Mouse (Mus musculus): ENCODE data around the gene Arid1a. TPM values are rescaled to one million over a fixed set of nuclear protein-coding genes. Genes with fewer than 3 reads are reported as not detected.

The Arid1a gene
- polyA plus RNA-seq (2015; fragmentation: Nextera tagmentation; extraction: Ambion mirVana): 26.8 and 29.2 TPM in 2 replicates

DNA sequence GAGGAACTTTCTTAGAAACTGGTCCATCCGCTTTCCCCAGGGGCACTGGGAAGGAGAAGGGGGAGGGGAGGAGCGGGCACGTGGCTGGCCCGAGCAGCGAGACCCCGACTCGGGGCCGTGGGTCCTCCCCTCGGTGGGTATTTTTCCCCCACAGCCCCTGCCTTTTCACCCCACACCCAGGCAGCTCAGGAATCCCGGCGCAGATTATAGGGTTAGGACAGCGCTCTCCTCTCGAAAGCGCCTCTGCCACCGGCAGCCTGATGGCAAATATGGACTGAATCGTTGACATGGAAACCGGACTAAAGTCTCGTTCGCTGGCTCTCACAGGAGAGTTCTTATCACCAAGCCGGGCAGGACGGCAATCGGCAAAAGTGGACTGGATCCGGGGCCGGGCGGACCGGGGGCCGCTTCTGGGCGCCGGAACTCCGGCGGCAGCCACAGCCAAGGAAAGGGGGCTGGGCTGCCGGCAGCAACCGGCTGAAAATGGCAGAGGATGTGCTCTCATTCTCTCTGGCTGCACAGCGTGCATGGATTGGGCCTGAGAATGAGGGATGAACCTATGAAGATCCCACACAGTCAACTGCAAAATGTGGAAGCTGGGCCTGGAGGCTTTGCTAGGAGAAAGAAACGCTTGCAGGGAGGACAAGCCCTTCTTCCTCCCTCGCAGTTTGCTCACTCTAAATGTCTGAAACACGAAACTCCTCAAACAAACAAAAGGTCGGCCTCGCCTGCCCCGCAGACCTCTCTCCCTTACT lies at the start of gene Arid1a:
Gene Arid1a, minus strand, starts transcription at position 256 of the 755 bp plus-strand sequence.
- Histone ChIP-seq H3K4me2 (replicated peaks) (peak within 1 kb of the TSS; percentile 91), H3K9me3 (replicated peaks) (no peaks in the 10 kb centered on the region), H3K4me3 (replicated peaks) (peak within 1 kb of the TSS; percentile 96), H3K36me3 (no peaks in the 10 kb centered on the region), H3K27ac (replicated peaks) (peak within 1 kb of the TSS; percentile 100), H3K4me1 (peaks cover 19% of the 10 kb centered on the region), H3K27me3 (no peaks in the 10 kb centered on the region), H3K9ac (peak within 1 kb of the TSS; percentile 63)
- WGBS: under 1% methylated on average over 40 of the region's 40 CpGs
- peak; percentile 73 for ATAC-seq (ENCODE audit: insufficient number of reproducible peaks, low FRiP score, low TSS enrichment, low read depth)

DNA sequence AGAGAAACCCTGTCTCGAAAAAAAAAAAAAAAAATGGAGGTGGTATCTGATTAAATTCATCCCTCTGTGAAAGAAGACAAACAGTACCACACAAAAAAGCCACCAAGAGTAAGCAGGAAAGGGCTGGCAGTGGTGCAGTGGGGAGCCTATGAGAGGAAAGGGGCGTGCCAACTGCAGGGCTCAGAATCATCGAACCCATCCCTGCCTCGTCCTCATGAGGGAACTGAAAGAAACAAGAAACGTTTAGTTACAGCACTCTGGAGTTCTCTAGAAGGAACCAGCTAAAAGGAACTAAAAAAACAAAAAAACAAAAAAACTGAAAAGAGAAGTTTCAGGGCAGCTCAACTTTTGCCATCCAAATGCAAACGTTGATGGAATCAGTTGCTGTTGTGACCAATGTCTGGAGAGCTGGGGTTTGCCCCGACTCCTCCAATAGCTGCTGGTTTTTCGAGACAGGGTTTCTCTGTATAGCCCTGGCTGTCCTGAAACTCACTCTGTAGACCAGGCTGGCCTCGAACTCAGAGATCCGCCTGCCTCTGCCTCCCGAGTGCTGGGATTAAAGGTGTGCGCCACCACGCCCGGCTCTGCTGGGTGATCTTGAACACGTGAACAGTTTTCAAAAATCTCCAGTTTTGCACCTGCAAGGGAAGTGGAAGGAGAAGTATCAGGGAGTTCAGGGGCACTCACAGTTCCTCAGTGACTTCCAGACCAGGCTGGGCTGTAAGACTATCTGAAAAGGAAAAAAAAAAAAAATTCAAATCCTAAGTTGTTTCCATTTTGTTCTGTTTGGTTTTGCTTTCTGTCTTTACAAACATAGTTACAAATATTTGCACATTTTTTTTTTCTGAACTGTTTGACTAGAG lies 48.1 kb upstream of the Arid1a start:
- Histone ChIP-seq H3K4me1 (no peaks in the 10 kb centered on the region), H3K4me2 (replicated peaks) (no peak overlapping the region), H3K27me3 (no peaks in the 10 kb centered on the region), H3K27ac (replicated peaks) (no peak overlapping the region), H3K4me3 (replicated peaks) (no peak overlapping the region), H3K36me3 (no peaks in the 10 kb centered on the region), H3K9me3 (replicated peaks) (no peaks in the 10 kb centered on the region), H3K9ac (no peak overlapping the region)
- no peak for ATAC-seq (ENCODE audit: insufficient number of reproducible peaks, low FRiP score, low TSS enrichment, low read depth)
- 68% methylated on average over 15 of the region's 15 CpGs for WGBS

DNA sequence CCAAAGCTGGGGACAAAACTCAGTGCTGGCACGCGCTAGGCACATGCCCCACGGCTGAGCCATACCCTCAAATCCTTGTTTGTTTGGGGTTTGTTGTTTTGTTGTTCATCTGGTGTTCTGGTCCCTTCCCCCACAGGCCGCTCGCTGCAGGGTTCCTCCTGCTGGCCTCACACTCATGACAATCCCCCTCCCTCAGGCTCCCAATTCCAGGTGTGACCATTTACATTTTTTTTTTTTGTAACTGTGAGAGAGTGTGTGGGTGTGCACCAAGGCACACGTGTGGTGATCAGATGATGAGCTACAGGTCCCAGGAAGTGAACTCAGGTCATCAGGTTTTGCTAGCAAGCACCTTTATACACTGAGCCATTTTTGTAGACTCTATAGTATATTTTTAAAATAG lies 44.0 kb upstream of the Arid1a start:
- H3K9ac ChIP-seq: no peak overlapping the region
- H3K4me3 ChIP-seq (replicated peaks): no peak overlapping the region
- no peak overlapping the region for H3K4me2 ChIP-seq (replicated peaks)
- H3K4me1 ChIP-seq: no peaks in the 10 kb centered on the region
- H3K36me3 ChIP-seq: no peaks in the 10 kb centered on the region
- no peaks in the 10 kb centered on the region for H3K9me3 ChIP-seq (replicated peaks)
- no peaks in the 10 kb centered on the region for H3K27me3 ChIP-seq
- no peak for ATAC-seq (ENCODE audit: insufficient number of reproducible peaks, low FRiP score, low TSS enrichment, low read depth)
- no peak overlapping the region for H3K27ac ChIP-seq (replicated peaks)
- 20% methylated on average over 3 of the region's 6 CpGs for WGBS

DNA sequence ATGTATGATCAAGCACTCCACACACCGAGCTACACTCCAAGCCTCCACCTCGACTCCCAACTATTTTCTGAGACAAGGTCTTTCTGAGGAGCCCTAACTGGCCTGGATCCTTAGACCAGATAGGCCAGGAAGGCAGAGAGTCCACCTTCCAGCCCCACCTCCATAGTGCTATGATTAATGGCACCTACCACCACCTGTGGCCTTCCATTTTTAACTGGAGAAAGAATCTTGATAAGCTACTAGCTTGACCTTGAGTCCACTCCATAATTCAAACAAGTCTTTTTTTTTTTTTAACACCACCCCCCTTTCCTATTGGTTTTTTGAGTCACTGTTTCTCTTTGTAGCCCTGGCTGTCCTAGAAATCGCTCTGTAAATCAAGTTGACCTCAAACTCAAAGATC lies 36.7 kb upstream of the Arid1a start:
- no peak overlapping the region for H3K4me2 ChIP-seq (replicated peaks)
- no peak overlapping the region for H3K27ac ChIP-seq (replicated peaks)
- no peaks in the 10 kb centered on the region for H3K4me1 ChIP-seq
- no peak overlapping the region for H3K4me3 ChIP-seq (replicated peaks)
- no peak overlapping the region for H3K9ac ChIP-seq
- no peaks in the 10 kb centered on the region for H3K9me3 ChIP-seq (replicated peaks)
- WGBS: 81% methylated on average over 3 of the region's 3 CpGs
- no peaks in the 10 kb centered on the region for H3K36me3 ChIP-seq
- ATAC-seq (ENCODE audit: insufficient number of reproducible peaks, low FRiP score, low TSS enrichment, low read depth): no peak
- H3K27me3 ChIP-seq: no peaks in the 10 kb centered on the region

DNA sequence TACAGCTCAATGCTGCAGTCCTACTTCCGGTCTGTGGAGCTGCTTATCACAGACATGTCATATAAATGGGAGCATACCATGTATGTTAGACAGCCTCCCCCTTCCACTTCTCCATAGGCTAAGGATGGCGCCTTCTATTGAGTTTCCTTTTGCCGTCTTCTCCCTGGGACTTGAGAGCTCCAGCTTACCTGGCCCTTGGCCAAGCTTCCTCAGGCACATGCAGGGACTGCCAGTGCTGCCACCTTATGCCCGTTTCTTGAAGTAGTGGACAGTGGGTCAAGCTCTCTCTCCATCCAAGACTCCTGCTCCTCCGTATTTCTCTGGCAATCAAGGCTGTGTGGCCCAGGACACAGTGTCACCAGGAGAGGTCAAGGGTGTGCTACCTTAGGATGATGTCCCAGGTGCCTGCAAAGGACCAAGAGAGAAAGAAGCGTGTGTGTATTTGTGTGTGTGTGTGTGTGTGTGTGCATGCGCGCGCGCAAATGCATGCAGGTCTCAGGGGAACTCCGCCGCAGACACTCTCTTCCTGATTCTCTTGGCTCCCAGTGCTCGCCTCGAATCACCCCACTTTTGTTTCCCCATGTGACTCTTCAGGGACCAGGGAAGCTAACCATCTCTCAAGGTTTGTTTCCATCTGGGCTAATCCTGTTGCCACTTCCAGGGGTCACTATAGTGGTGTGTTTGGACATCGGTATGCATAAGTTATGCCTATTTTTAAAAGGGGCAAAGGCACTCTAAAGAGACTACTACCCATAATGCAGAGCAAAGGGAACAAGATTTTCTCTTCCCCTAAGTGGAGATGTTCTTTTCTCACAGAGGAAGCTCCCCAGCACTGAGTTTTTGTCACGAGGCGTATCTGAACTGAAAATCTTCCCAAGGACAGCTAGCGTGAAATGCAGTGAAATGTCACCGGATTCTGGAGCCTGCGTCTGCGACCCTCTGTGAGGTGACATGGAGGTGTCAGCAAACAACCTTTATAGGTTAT lies 18.3 kb upstream of the Arid1a start:
- Histone ChIP-seq H3K27ac (replicated peaks) (no peak overlapping the region), H3K27me3 (no peaks in the 10 kb centered on the region), H3K4me2 (replicated peaks) (no peak overlapping the region), H3K4me1 (no peaks in the 10 kb centered on the region), H3K4me3 (replicated peaks) (no peak overlapping the region), H3K9ac (no peak overlapping the region), H3K36me3 (no peaks in the 10 kb centered on the region), H3K9me3 (replicated peaks) (no peaks in the 10 kb centered on the region)
- no peak for ATAC-seq (ENCODE audit: insufficient number of reproducible peaks, low FRiP score, low TSS enrichment, low read depth)
- WGBS: 78% methylated on average over 21 of the region's 21 CpGs

DNA sequence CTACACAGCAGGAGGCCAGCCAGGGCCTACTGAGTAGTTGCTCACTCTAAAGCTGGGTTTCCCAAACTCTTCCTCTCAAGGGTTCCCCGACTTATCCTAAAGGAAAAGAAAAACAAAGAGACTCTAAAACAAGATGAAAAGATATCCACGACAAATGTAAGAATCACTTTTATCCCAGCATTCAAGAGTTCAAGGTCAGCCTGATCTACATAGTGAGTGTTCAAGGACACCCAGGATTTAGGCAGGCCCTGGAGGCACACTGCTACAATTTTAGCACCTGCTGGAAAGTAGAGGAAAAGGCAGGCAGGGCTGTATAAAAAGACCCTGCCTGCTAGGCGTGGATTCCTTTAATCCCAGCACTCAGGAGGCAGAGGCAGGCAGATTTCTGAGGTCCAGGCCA lies 12.6 kb upstream of the Arid1a start:
- Histone ChIP-seq H3K9ac (no peak overlapping the region), H3K4me3 (replicated peaks) (no peak overlapping the region), H3K36me3 (no peaks in the 10 kb centered on the region), H3K27me3 (no peaks in the 10 kb centered on the region), H3K4me2 (replicated peaks) (no peak overlapping the region), H3K4me1 (no peaks in the 10 kb centered on the region), H3K27ac (replicated peaks) (peak overlapping the region; percentile 51; the same call in 1 of the 2 replicates), H3K9me3 (replicated peaks) (no peaks in the 10 kb centered on the region)
- WGBS: 65% methylated on average over 3 of the region's 3 CpGs
- no peak for ATAC-seq (ENCODE audit: insufficient number of reproducible peaks, low FRiP score, low TSS enrichment, low read depth)

DNA sequence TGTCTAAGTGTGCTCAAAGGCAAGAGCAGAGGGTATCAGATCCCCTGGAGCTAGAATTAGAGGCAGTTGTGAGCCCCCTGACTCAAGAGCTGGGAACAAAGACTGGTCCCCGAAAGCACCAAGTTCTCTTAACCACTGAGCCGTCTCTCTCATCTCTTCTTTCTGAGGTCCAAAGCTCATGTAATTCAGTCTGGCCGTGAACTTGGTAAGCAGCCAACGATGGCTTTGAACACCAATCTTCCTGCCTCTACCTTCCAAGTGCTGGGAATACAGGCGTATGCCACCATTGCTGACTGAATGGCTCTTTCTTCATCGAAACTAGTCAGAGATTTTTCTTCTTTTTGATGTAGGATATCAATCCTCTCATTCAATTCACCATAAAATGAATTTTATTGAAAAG lies 6.5 kb upstream of the Arid1a start:
- Histone ChIP-seq H3K36me3 (no peaks in the 10 kb centered on the region), H3K4me1 (no peaks in the 10 kb centered on the region), H3K9me3 (replicated peaks) (no peaks in the 10 kb centered on the region), H3K4me2 (replicated peaks) (no peak overlapping the region), H3K27me3 (no peaks in the 10 kb centered on the region), H3K4me3 (replicated peaks) (no peak overlapping the region), H3K27ac (replicated peaks) (no peak overlapping the region), H3K9ac (no peak overlapping the region)
- no peak for ATAC-seq (ENCODE audit: insufficient number of reproducible peaks, low FRiP score, low TSS enrichment, low read depth)
- WGBS: 68% methylated on average over 6 of the region's 6 CpGs

DNA sequence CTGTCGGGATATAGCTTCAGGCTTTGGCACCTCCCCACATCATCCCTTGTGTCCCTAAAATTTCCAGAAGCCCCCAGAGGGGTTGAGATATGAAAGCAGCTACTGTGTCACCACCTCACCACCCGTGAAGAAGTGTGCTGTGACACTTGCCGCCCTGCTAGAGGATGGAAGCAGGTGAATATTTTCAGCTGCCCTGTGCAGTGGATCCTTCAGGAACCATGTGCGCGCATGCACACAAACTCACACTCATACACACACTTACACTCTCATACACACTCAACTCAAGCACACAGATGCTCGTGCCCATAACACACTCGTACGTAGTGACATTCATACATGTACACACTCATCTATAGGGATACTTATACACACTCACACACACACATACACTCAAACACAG lies 3.1 kb upstream of the Arid1a start:
- Histone ChIP-seq H3K9ac (no peak overlapping the region), H3K36me3 (no peaks in the 10 kb centered on the region), H3K4me3 (replicated peaks) (no peak overlapping the region), H3K4me1 (peaks cover 16% of the 10 kb centered on the region), H3K27me3 (no peaks in the 10 kb centered on the region), H3K9me3 (replicated peaks) (no peaks in the 10 kb centered on the region), H3K27ac (replicated peaks) (no peak overlapping the region), H3K4me2 (replicated peaks) (no peak overlapping the region)
- no peak for ATAC-seq (ENCODE audit: insufficient number of reproducible peaks, low FRiP score, low TSS enrichment, low read depth)
- WGBS: 77% methylated on average over 8 of the region's 8 CpGs

DNA sequence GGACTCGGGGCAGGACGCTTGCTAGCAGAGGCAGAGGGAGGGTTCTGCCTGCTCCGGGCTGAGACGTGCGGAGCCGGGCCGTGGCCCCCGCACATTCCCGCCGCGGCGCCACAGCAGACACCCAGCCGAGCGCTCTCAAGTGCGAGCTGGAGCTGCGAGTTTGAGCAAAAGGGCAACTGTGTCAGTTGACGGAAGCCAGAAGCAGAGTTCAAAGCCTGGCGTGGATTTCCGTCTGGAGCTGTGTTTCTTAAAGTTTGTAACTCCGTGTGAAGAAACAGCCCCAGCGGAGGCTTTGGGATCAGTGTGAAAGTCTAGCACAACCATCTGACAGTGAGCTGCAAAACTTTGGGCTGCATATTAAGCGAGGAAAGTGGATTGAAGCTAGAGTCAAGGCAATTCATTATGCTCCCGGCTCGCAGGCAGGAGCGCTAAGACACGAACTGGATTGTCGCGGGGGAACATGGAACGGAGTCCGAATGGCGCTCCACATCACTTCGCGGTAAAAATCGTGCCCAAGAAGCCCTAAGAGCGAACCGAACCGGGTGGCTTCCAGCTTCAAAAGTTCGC lies 783 bp upstream of the Arid1a start:
- Histone ChIP-seq H3K36me3 (no peaks in the 10 kb centered on the region), H3K4me1 (peaks cover 19% of the 10 kb centered on the region), H3K27me3 (no peaks in the 10 kb centered on the region), H3K9me3 (replicated peaks) (no peaks in the 10 kb centered on the region), H3K27ac (replicated peaks) (peak overlapping the region; percentile 100), H3K4me2 (replicated peaks) (peak overlapping the region; percentile 91), H3K9ac (peak overlapping the region; percentile 63), H3K4me3 (replicated peaks) (peak overlapping the region; percentile 96)
- ATAC-seq (ENCODE audit: insufficient number of reproducible peaks, low FRiP score, low TSS enrichment, low read depth): peak; percentile 36
- WGBS: under 1% methylated on average over 38 of the region's 38 CpGs

DNA sequence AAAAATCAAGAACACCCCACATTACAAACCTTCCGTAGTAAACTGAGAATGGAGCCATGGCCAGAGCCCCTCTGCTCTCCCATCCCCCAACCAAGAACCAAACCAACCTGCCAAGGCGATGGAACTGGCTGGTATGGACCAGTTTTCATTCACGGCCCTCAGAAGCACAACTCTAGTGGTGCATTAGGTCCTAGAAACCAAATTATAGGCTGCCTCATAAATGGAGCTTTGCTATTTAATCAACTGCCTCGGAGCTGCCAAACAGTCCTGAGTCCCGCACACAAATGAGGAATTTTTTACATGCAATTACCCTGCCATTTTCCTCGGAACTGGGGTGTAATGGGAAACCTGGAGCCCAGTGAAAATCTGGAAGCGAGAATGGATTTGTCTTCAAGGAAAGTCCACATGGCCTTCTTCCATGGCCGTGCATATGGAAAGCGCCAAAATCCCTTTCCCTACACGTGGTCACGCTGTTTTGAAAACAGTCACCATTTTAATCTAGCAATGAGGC lies 653 bp downstream of the Arid1a start:
- H3K4me1 ChIP-seq: peaks cover 20% of the 10 kb centered on the region
- H3K9ac ChIP-seq: 0 out of 2 replicates have a peak overlapping the region, but pooled peaks have one; percentile 41
- H3K4me3 ChIP-seq (replicated peaks): peak overlapping the region; percentile 96
- peak overlapping the region; percentile 91 for H3K4me2 ChIP-seq (replicated peaks)
- WGBS: 4% methylated on average over 11 of the region's 11 CpGs
- no peaks in the 10 kb centered on the region for H3K36me3 ChIP-seq
- no peaks in the 10 kb centered on the region for H3K27me3 ChIP-seq
- ATAC-seq (ENCODE audit: insufficient number of reproducible peaks, low FRiP score, low TSS enrichment, low read depth): no peak
- no peaks in the 10 kb centered on the region for H3K9me3 ChIP-seq (replicated peaks)
- H3K27ac ChIP-seq (replicated peaks): peak overlapping the region; percentile 100
